ENCODE assay signal across 13 mouse cellular contexts in genomic region chr13:94118091-94118490, GRCm38 (mm10).
DNase-seq lines count a peak whose midpoint lies in the region; ATAC-seq and TF ChIP-seq lines count a peak whose summit lies in the region.
"Had no signal": no experiment of that assay in that cellular context is flagged by ENCODE, and none has a peak within 500 bp of the region (broad histone marks: within the 10 kb centered on the region; RNA-seq: fewer than 3 reads in every experiment).

No protein-coding gene starts in this region.

- no peak for TF ChIP-seq EP300 in heart, postnatal 0 days (IDR thresholded peaks at IDR 0.05; ENCODE audit: low read depth)
- TF ChIP-seq EP300 in CH12.LX (IDR thresholded peaks at IDR 0.05; ENCODE audit: low read length) = no peak

- 94% methylated on average over 1 of the region's 1 CpGs for WGBS in heart, postnatal 0 days
- 96% methylated on average over 1 of the region's 1 CpGs for WGBS in liver, adult 2 months
- WGBS in liver, embryonic 12.5 days (ENCODE audit: insufficient replicate concordance) = 75% methylated on average over 1 of the region's 1 CpGs

- H3K27me3 ChIP-seq in heart, postnatal 0 days (ENCODE audit: control insufficient read depth, insufficient read depth, low read length) = no peaks in the 10 kb centered on the region
- H3K27me3 ChIP-seq in liver, adult 2 months (ENCODE audit: control insufficient read depth, insufficient read depth, low read length) = no peaks in the 10 kb centered on the region
- H3K27me3 ChIP-seq in liver, embryonic 12.5 days (replicated peaks) = no peaks in the 10 kb centered on the region
- H3K27me3 ChIP-seq in CH12.LX (replicated peaks) = no peaks in the 10 kb centered on the region
- H3K27me3 ChIP-seq: hindbrain, embryonic 12.5 days; midbrain, embryonic 12.5 days had no signal

- no peak overlapping the region for H3K27ac ChIP-seq in heart, postnatal 0 days (ENCODE audit: low read depth)
- no peak overlapping the region for H3K27ac ChIP-seq in liver, adult 2 months (replicated peaks; ENCODE audit: insufficient read depth, low read depth, low read length)
- no peak overlapping the region for H3K27ac ChIP-seq in liver, embryonic 12.5 days
- no peak overlapping the region for H3K27ac ChIP-seq in CH12.LX (ENCODE audit: insufficient read depth, low read depth)
- H3K27ac ChIP-seq: hindbrain, embryonic 12.5 days; midbrain, embryonic 12.5 days had no signal

- H3K4me2 ChIP-seq in heart, postnatal 0 days (ENCODE audit: low read depth, low read length) = no peak overlapping the region
- no peak overlapping the region for H3K4me2 ChIP-seq in liver, embryonic 12.5 days
- no peak overlapping the region for H3K4me2 ChIP-seq in CH12.LX (ENCODE audit: insufficient read depth, low read depth, poor library complexity, severe bottlenecking)
- H3K4me2 ChIP-seq: hindbrain, embryonic 12.5 days; midbrain, embryonic 12.5 days had no signal

- dilution Hi-C loops in CH12.LX (cut with MboI; ENCODE audit: extremely low pct_ligation_motif_present, extremely low pct_unique_long_range_greater_than_20kb, low sequenced_read_pairs) = no loop called here

- H3K9ac ChIP-seq in heart, postnatal 0 days (replicated peaks; ENCODE audit: low read depth, low read length) = no peak overlapping the region
- no peak overlapping the region for H3K9ac ChIP-seq in liver, adult 2 months (ENCODE audit: low read depth, low read length)
- no peak overlapping the region for H3K9ac ChIP-seq in liver, embryonic 12.5 days
- H3K9ac ChIP-seq in CH12.LX (ENCODE audit: insufficient read depth, low read depth) = no peak overlapping the region
- H3K9ac ChIP-seq: hindbrain, embryonic 12.5 days; midbrain, embryonic 12.5 days had no signal

- TF ChIP-seq RAD21 in CH12.LX (IDR thresholded peaks at IDR 0.05; ENCODE audit: low read depth, low read length) = peak; percentile 18

- intact Hi-C loops in heart, postnatal 25 days (cut with DNase I) = no loop called here

- peak; percentile 28; the same call in 1 of the 2 replicates for TF ChIP-seq CTCF in heart, postnatal 0 days (IDR thresholded peaks at IDR 0.05; ENCODE audit: low read depth)
- peak; percentile 38 for TF ChIP-seq CTCF in liver, adult 2 months (IDR thresholded peaks at IDR 0.05; ENCODE audit: low read depth, low read length)
- peak in 1 of 2 experiments; percentile 37; a peak in 2 of 4 replicates for TF ChIP-seq CTCF in CH12.LX (conservative IDR thresholded peaks at IDR 0.05 in 1 of 2, IDR thresholded peaks at IDR 0.05 in 1 of 2; ENCODE audit: low read depth in 2 of 2, low read length in 2 of 2)

- H3K79me2 ChIP-seq in liver, adult 2 months (ENCODE audit: control insufficient read depth, insufficient read depth, low read length) = no peaks in the 10 kb centered on the region
- no peaks in the 10 kb centered on the region for H3K79me2 ChIP-seq in CH12.LX (replicated peaks; ENCODE audit: control insufficient read depth, extremely low read depth, insufficient read depth, poor library complexity, severe bottlenecking)

- no peak for DNase-seq in heart, postnatal 0 days (ENCODE audit: low spot score)
- no peak for DNase-seq in heart, postnatal 25 days (ENCODE audit: low spot score)
- no peak for DNase-seq in liver, adult 2 months (ENCODE audit: extremely low read depth, low read depth, low spot score)
- DNase-seq in CH12.LX (ENCODE audit: extremely low read depth) (no peak), ZHBTc4 (ENCODE audit: low read depth, low spot score) (peak; percentile 46)
- DNase-seq in frontal cortex, postnatal 36 days (ENCODE audit: low spot score in 2 of 2) = no peak
- no peak for DNase-seq in right cerebral cortex, adult 2 months (ENCODE audit: low spot score in 2 of 2)
- DNase-seq: cerebellum, adult 11 months; gastrocnemius, postnatal 36 days; kidney, adult 18-20 months had no signal

- 0 out of 2 replicates have a peak, but pooled peaks cover 5% of the 10 kb centered on the region for H3K9me3 ChIP-seq in heart, postnatal 0 days (replicated peaks; ENCODE audit: control insufficient read depth, low read length)
- H3K9me3 ChIP-seq in liver, embryonic 12.5 days (replicated peaks) = no peaks in the 10 kb centered on the region
- peaks cover 7% of the 10 kb centered on the region for H3K9me3 ChIP-seq in CH12.LX (replicated peaks; ENCODE audit: low read length)
- H3K9me3 ChIP-seq: midbrain, embryonic 12.5 days had no signal

- 0 out of 2 replicates have a peak, but pooled peaks cover 3% of the 10 kb centered on the region for H3K36me3 ChIP-seq in heart, postnatal 0 days (replicated peaks; ENCODE audit: control insufficient read depth, insufficient read depth, low read length)
- no peaks in the 10 kb centered on the region for H3K36me3 ChIP-seq in liver, adult 2 months (ENCODE audit: control insufficient read depth, insufficient read depth, low read length)
- H3K36me3 ChIP-seq in liver, embryonic 12.5 days = 0 out of 2 replicates have a peak, but pooled peaks cover 3% of the 10 kb centered on the region
- no peaks in the 10 kb centered on the region for H3K36me3 ChIP-seq in CH12.LX (replicated peaks in 1 of 2; ENCODE audit: control insufficient read depth in 1 of 2, insufficient read depth in 1 of 2, low read length in 1 of 2)
- H3K36me3 ChIP-seq: hindbrain, embryonic 12.5 days; midbrain, embryonic 12.5 days had no signal

- H3K4me3 ChIP-seq in heart, postnatal 0 days (ENCODE audit: low read depth, low read length) = no peak overlapping the region
- no peak overlapping the region for H3K4me3 ChIP-seq in liver, adult 2 months (ENCODE audit: insufficient read depth, low read depth, low read length)
- H3K4me3 ChIP-seq in liver, embryonic 12.5 days = no peak overlapping the region
- H3K4me3 ChIP-seq in CH12.LX (replicated peaks in 1 of 3; ENCODE audit: low read depth in 2 of 3, low read length in 2 of 3, poor library complexity in 1 of 3) = no peak overlapping the region
- H3K4me3 ChIP-seq: hindbrain, embryonic 12.5 days; midbrain, embryonic 12.5 days had no signal

- in situ Hi-C loops in CH12.LX (cut with MboI; ENCODE audit: low pct_ligation_motif_present, low pct_unique_long_range_greater_than_20kb, low sequenced_read_pairs) = no loop called here

- TF ChIP-seq POLR2A in liver, adult 2 months (IDR thresholded peaks at IDR 0.05; ENCODE audit: extremely low read depth, insufficient read depth, low read length) = no peak
- no peak for TF ChIP-seq POLR2A in CH12.LX (IDR thresholded peaks at IDR 0.05; ENCODE audit: low read depth, low read length)

- ATAC-seq in heart, postnatal 0 days (ENCODE audit: insufficient read depth, low read depth) = no peak
- no peak for ATAC-seq in liver, embryonic 12.5 days

- H3K4me1 ChIP-seq in heart, postnatal 0 days (ENCODE audit: control insufficient read depth, insufficient read depth) = no peaks in the 10 kb centered on the region
- H3K4me1 ChIP-seq in liver, adult 2 months (ENCODE audit: control insufficient read depth, insufficient read depth, low read length) = no peaks in the 10 kb centered on the region
- no peaks in the 10 kb centered on the region for H3K4me1 ChIP-seq in liver, embryonic 12.5 days
- peaks cover 2 to 25% of the 10 kb centered on the region in 2 experiments for H3K4me1 ChIP-seq in CH12.LX (ENCODE audit: control insufficient read depth in 1 of 2, insufficient read depth in 2 of 2)

TF ChIP-seq in CH12.LX, 34 proteins besides CTCF, POLR2A, EP300 and RAD21:
- TF ChIP-seq SMC3 (IDR thresholded peaks at IDR 0.05; ENCODE audit: low read depth, low read length) (no peak), ZNF384 (IDR thresholded peaks at IDR 0.05; ENCODE audit: low read depth, low read length) (no peak), USF1 (IDR thresholded peaks at IDR 0.05; ENCODE audit: low read depth, low read length) (no peak), GABPA (IDR thresholded peaks at IDR 0.05; ENCODE audit: insufficient replicate concordance, low read depth, low read length) (no peak), CHD1 (IDR thresholded peaks at IDR 0.05; ENCODE audit: low read depth, low read length) (no peak)
